In the genomic region with DNA sequence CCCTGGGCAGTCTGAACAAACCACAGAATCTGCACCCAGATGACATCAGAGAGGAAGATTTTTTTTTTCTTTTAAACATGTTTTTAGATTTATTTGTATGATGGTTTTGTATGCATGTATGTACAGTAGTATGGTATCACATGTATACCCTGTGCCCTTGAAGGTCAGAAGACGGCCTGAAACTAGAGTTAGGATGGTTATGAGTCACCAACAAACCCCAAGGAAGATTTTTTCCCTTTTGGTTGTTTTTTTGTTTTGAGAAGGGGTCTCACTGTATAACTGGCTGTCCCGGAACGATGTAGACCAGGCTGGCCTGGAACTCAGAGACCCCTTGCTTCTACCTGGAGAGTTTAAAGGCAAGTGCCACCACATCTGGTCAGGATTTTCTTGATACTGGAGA, we compare ENCODE assay signal across 10 mouse cellular contexts. TPM values are rescaled to one million over a fixed set of nuclear protein-coding genes. Genes with fewer than 3 reads are reported as not detected.
DNase-seq lines count a peak whose midpoint lies in the region; ATAC-seq and TF ChIP-seq lines count a peak whose summit lies in the region.
"Had no signal": no experiment of that assay in that cellular context is flagged by ENCODE, and none has a peak within 500 bp of the region (broad histone marks: within the 10 kb centered on the region; RNA-seq: fewer than 3 reads in every experiment).

No protein-coding gene starts in this region.

- H3K27me3 ChIP-seq in hindbrain, embryonic 10.5 days (ENCODE audit: insufficient read depth, poor library complexity, severe bottlenecking), result no peaks in the 10 kb centered on the region
- no peaks in the 10 kb centered on the region for H3K27me3 ChIP-seq in hindbrain, embryonic 14.5 days (ENCODE audit: control insufficient read depth, insufficient read depth, low read length)
- no peaks in the 10 kb centered on the region for H3K27me3 ChIP-seq in ES-Bruce4 (ENCODE audit: control insufficient read depth, insufficient read depth, low read length, poor library complexity, severe bottlenecking)
- H3K27me3 ChIP-seq in forebrain, embryonic 11.5 days (ENCODE audit: control insufficient read depth, insufficient read depth, low read length), result no peaks in the 10 kb centered on the region
- no peaks in the 10 kb centered on the region for H3K27me3 ChIP-seq in liver, embryonic 13.5 days
- H3K27me3 ChIP-seq: Patski had no signal

- H3K9ac ChIP-seq in hindbrain, embryonic 14.5 days, result no peak overlapping the region
- H3K9ac ChIP-seq in ES-Bruce4 (ENCODE audit: low read depth, poor library complexity, severe bottlenecking), result peak overlapping the region; percentile 85
- H3K9ac ChIP-seq in forebrain, embryonic 11.5 days (ENCODE audit: low read length), result no peak overlapping the region
- H3K9ac ChIP-seq in liver, embryonic 13.5 days, result peak overlapping the region; percentile 93

- peak overlapping the region; percentile 92; the same call in 1 of the 2 replicates for H3K27ac ChIP-seq in hindbrain, embryonic 10.5 days
- no peak overlapping the region for H3K27ac ChIP-seq in hindbrain, embryonic 14.5 days
- H3K27ac ChIP-seq in ES-Bruce4 (ENCODE audit: insufficient read depth, low read length), result no peak overlapping the region
- H3K27ac ChIP-seq in forebrain, embryonic 11.5 days (ENCODE audit: low read depth, low read length), result no peak overlapping the region
- no peak overlapping the region for H3K27ac ChIP-seq in liver, embryonic 13.5 days

- TF ChIP-seq CTCF in ES-Bruce4 (IDR thresholded peaks at IDR 0.05; ENCODE audit: low read depth, low read length), result no peak

- no peak for TF ChIP-seq POLR2A in ES-Bruce4 (IDR thresholded peaks at IDR 0.05; ENCODE audit: insufficient read depth, low read length)

- H3K9me3 ChIP-seq in hindbrain, embryonic 10.5 days, result no peaks in the 10 kb centered on the region
- no peaks in the 10 kb centered on the region for H3K9me3 ChIP-seq in hindbrain, embryonic 14.5 days (ENCODE audit: control insufficient read depth, low read length)
- no peaks in the 10 kb centered on the region for H3K9me3 ChIP-seq in ES-Bruce4 (replicated peaks; ENCODE audit: control insufficient read depth, insufficient read depth, low read length, poor library complexity, severe bottlenecking)
- no peaks in the 10 kb centered on the region for H3K9me3 ChIP-seq in forebrain, embryonic 11.5 days (ENCODE audit: control insufficient read depth, low read length)
- no peaks in the 10 kb centered on the region for H3K9me3 ChIP-seq in liver, embryonic 13.5 days (replicated peaks)

- H3K4me3 ChIP-seq in hindbrain, embryonic 10.5 days, result peak overlapping the region; percentile 89
- H3K4me3 ChIP-seq in hindbrain, embryonic 14.5 days (replicated peaks; ENCODE audit: low read length), result no peak overlapping the region
- peak overlapping the region; percentile 69 for H3K4me3 ChIP-seq in ES-Bruce4 (ENCODE audit: low read depth, low read length)
- H3K4me3 ChIP-seq in forebrain, embryonic 11.5 days (ENCODE audit: low read depth, low read length), result peak overlapping the region; percentile 90
- H3K4me3 ChIP-seq in liver, embryonic 13.5 days (replicated peaks), result peak overlapping the region; percentile 93

- H3K4me1 ChIP-seq in hindbrain, embryonic 10.5 days (replicated peaks), result peaks cover 39% of the 10 kb centered on the region
- peaks cover 26% of the 10 kb centered on the region for H3K4me1 ChIP-seq in hindbrain, embryonic 14.5 days (replicated peaks; ENCODE audit: control insufficient read depth, insufficient read depth, low read length)
- no peaks in the 10 kb centered on the region for H3K4me1 ChIP-seq in ES-Bruce4 (ENCODE audit: control insufficient read depth, insufficient read depth, low read length)
- peaks cover 6% of the 10 kb centered on the region; the same call in 1 of the 2 replicates for H3K4me1 ChIP-seq in forebrain, embryonic 11.5 days (replicated peaks; ENCODE audit: control insufficient read depth, insufficient read depth, low read length)
- H3K4me1 ChIP-seq in liver, embryonic 13.5 days (replicated peaks), result peaks cover 49% of the 10 kb centered on the region

- no peak for DNase-seq in hindbrain, embryonic 10.5 days (ENCODE audit: low spot score)
- no peak for DNase-seq in hindbrain, embryonic 14.5 days (ENCODE audit: low spot score)
- no peak for DNase-seq in forebrain, embryonic 11.5 days (ENCODE audit: low spot score)
- DNase-seq in liver, embryonic 13.5 days, result no peak
- no peak for DNase-seq in layer of hippocampus, adult 8-10 months (ENCODE audit: low spot score in 2 of 2)
- DNase-seq in kidney, adult 9 months, result no peak
- DNase-seq in cerebellum, postnatal 25 days, result no peak
- DNase-seq: layer of hippocampus, adult 9-11 months had no signal

- ATAC-seq in hindbrain, embryonic 14.5 days (ENCODE audit: low FRiP score), result no peak
- no peak for ATAC-seq in forebrain, embryonic 11.5 days (replicated peaks; ENCODE audit: low FRiP score)
- no peak for ATAC-seq in liver, embryonic 13.5 days (ENCODE audit: low read depth)
- ATAC-seq: Patski had no signal

- WGBS in hindbrain, embryonic 10.5 days, result 93% methylated on average over 3 of the region's 3 CpGs
- WGBS in hindbrain, embryonic 14.5 days, result 94% methylated on average over 3 of the region's 3 CpGs
- WGBS in forebrain, embryonic 11.5 days, result 94% methylated on average over 3 of the region's 3 CpGs
- WGBS in liver, embryonic 13.5 days (ENCODE audit: insufficient replicate concordance), result 92% methylated on average over 3 of the region's 3 CpGs

- H3K36me3 ChIP-seq in hindbrain, embryonic 10.5 days, result peaks cover 3% of the 10 kb centered on the region; the same call in 1 of the 2 replicates
- no peaks in the 10 kb centered on the region for H3K36me3 ChIP-seq in hindbrain, embryonic 14.5 days (replicated peaks; ENCODE audit: control insufficient read depth, insufficient read depth)
- H3K36me3 ChIP-seq in ES-Bruce4 (ENCODE audit: control insufficient read depth, insufficient read depth, low read length, poor library complexity, severe bottlenecking), result no peaks in the 10 kb centered on the region
- H3K36me3 ChIP-seq in forebrain, embryonic 11.5 days (ENCODE audit: control insufficient read depth, insufficient read depth, low read length), result no peaks in the 10 kb centered on the region
- no peaks in the 10 kb centered on the region for H3K36me3 ChIP-seq in liver, embryonic 13.5 days

- H3K4me2 ChIP-seq in hindbrain, embryonic 14.5 days (replicated peaks), result no peak overlapping the region
- no peak overlapping the region for H3K4me2 ChIP-seq in forebrain, embryonic 11.5 days (ENCODE audit: low read depth, low read length, severe bottlenecking)
- H3K4me2 ChIP-seq in liver, embryonic 13.5 days, result peak overlapping the region; percentile 90

- no peak for TF ChIP-seq EP300 in ES-Bruce4 (IDR thresholded peaks at IDR 0.05; ENCODE audit: insufficient read depth, low read depth, low read length)

RNA-seq across cellular contexts. Expression of a gene that starts 0.9 kb away (rescaled TPM):
- polyA plus RNA-seq in hindbrain, embryonic 10.5 days (2016; fragmentation: Nextera tagmentation; extraction: Ambion mirVana), result 75.9 and 86.1 TPM in 2 replicates
- 62.3 and 69.3 TPM in 2 replicates for polyA plus RNA-seq in hindbrain, embryonic 14.5 days (2014; fragmentation: Nextera tagmentation; extraction: Ambion mirVana)
- 45.3 and 51.3 TPM in 2 replicates for polyA plus RNA-seq in ES-Bruce4 (2011; ENCODE audit: insufficient read depth, insufficient read length, low read depth, missing spikeins)
- 73.0 and 80.0 TPM in 2 replicates for polyA plus RNA-seq in forebrain, embryonic 11.5 days (2014; fragmentation: Nextera tagmentation; extraction: Ambion mirVana)
- 35.3 and 43.9 TPM in 2 replicates for polyA plus RNA-seq in liver, embryonic 13.5 days (2015; fragmentation: Nextera tagmentation; extraction: Ambion mirVana)
- total RNA-seq in layer of hippocampus, adult 8-10 months (2022), result 10 to 100 TPM; 56.2 to 59.7 (median 58.3) TPM

Comparison
In these comparisons a context has a peak if more than half of its experiments do, and no peak if none do; other contexts are left out.
1. H3K9ac ChIP-seq: peak in ES-Bruce4 (single experiment) and liver, embryonic 13.5 days (single experiment); none in hindbrain, embryonic 14.5 days (single experiment) and forebrain, embryonic 11.5 days (single experiment).